Mouse (Mus musculus): ENCODE data around the gene Mrpl17.

DNA sequence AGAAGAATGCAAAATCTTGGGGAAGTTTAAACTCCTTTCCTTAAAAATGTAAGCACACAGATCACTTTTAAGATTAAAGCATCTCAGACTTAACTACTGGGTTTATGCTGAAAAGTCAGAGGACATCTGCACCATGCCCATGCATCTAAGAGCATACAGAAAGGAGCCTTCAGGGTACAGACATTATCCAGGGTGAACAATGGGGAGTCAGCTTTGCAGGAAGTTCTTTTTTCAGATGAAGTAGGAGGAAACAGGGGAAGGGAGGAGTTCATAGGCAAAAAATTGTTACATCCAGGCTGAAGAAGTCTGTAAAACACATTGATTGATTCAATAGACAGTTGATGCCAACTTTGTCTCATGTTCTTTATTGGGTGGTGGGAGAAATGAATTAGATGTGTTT, 7.5 kb downstream of the Mrpl17 start:
- TF ChIP-seq CTCF (IDR thresholded peaks at IDR 0.05; ENCODE audit: control insufficient read depth, insufficient read depth, low read length) (no peak), POLR2A (IDR thresholded peaks at IDR 0.05; ENCODE audit: borderline replicate concordance, control insufficient read depth, low read depth, low read length) (no peak)
